Mouse (Mus musculus) CH12.LX (cell line): ENCODE data around the gene Dusp2. TPM values are rescaled to one million over a fixed set of nuclear protein-coding genes. Genes with fewer than 3 reads are reported as not detected.

ENCODE experiments used
- DNase-seq: peaks from one replicate; pipeline ENCODE4 v3.0.0-alpha.2; 2013; ENCODE audit errors: extremely low read depth
- H3K27ac ChIP-seq: 2 replicates; pipeline ENCODE4 v1.5.1; 2012; ENCODE audit warnings: low read depth, mild to moderate bottlenecking, control low read depth, moderate library complexity; ENCODE audit not compliant: insufficient read depth
- H3K27me3 ChIP-seq: replicated peaks from 2 replicates; pipeline ENCODE3; 2012; ENCODE audit warnings: inconsistent platforms
- H3K36me3 ChIP-seq, 2 experiments: replicated peaks in 1 of 2; 2 replicates each; pipeline versions ENCODE3 to v1.6.1; 2012; ENCODE audit warnings: inconsistent platforms in 1 of 2, low read length in 1 of 2, mild to moderate bottlenecking in 1 of 2, mixed read lengths in 1 of 2, moderate library complexity in 1 of 2; ENCODE audit not compliant: control insufficient read depth in 1 of 2, insufficient read depth in 1 of 2
- H3K4me1 ChIP-seq, 2 experiments: 2 replicates each; pipeline ENCODE4 v1.6.1; 2012; ENCODE audit warnings: inconsistent platforms in 1 of 2, moderate library complexity in 1 of 2; ENCODE audit not compliant: insufficient read depth in 2 of 2, control insufficient read depth in 1 of 2
- H3K4me2 ChIP-seq: 2 replicates; pipeline ENCODE4 v1.6.1; 2012; ENCODE audit warnings: low read depth, mild to moderate bottlenecking, control low read depth; ENCODE audit not compliant: poor library complexity, insufficient read depth, severe bottlenecking
- H3K4me3 ChIP-seq, 3 experiments: fragments of 150-350 bp in 1 of 3; sonication (generic) in 1 of 3; replicated peaks in 1 of 3; 2 replicates each; pipeline versions ENCODE3 to v1.5.1; 2011 to 2012; ENCODE audit warnings: low read depth in 2 of 3, low read length in 2 of 3, mild to moderate bottlenecking in 2 of 3, moderate library complexity in 2 of 3, control low read depth in 1 of 3, improper control_type of control experiment in 1 of 3, inconsistent platforms in 1 of 3, mixed read lengths in 1 of 3; ENCODE audit not compliant: poor library complexity in 1 of 3
- H3K79me2 ChIP-seq: replicated peaks from 2 replicates; pipeline ENCODE4 v1.6.1; 2012; ENCODE audit warnings: mild to moderate bottlenecking, moderate library complexity; ENCODE audit not compliant: control insufficient read depth, poor library complexity, insufficient read depth, severe bottlenecking; ENCODE audit errors: extremely low read depth
- H3K9ac ChIP-seq: 2 replicates; pipeline ENCODE4 v1.6.1; 2012; ENCODE audit warnings: low read depth, mild to moderate bottlenecking, control low read depth, moderate library complexity; ENCODE audit not compliant: insufficient read depth
- H3K9me3 ChIP-seq: replicated peaks from 2 replicates; pipeline ENCODE3; 2012; ENCODE audit warnings: low read length, inconsistent platforms, mixed read lengths
- BHLHE40 ChIP-seq: IDR thresholded peaks from 2 replicates; pipeline ENCODE4 v1.6.1; 2011; ENCODE audit warnings: mild to moderate bottlenecking, low read depth, low read length, improper control_type of control experiment
- CHD1 ChIP-seq: IDR thresholded peaks from 2 replicates; pipeline ENCODE4 v1.6.1; 2012; ENCODE audit warnings: low read depth, low read length, improper control_type of control experiment, inconsistent platforms
- CHD2 ChIP-seq: IDR thresholded peaks from 2 replicates; pipeline ENCODE4 v1.6.1; 2011; ENCODE audit warnings: low read length, improper control_type of control experiment
- ELF1 ChIP-seq: IDR thresholded peaks from 2 replicates; pipeline ENCODE4 v1.6.1; 2014; ENCODE audit warnings: low read depth, mild to moderate bottlenecking, inconsistent platforms, low read length, improper control_type of control experiment
- EP300 ChIP-seq: IDR thresholded peaks from 2 replicates; pipeline ENCODE4 v1.6.1; 2011; ENCODE audit warnings: low read length, improper control_type of control experiment
- ETS1 ChIP-seq: conservative IDR thresholded peaks from 2 replicates; pipeline ENCODE4 v1.6.1; 2012; ENCODE audit warnings: low read depth, mild to moderate bottlenecking, inconsistent platforms, low read length, improper control_type of control experiment, moderate library complexity
- IRF4 ChIP-seq: IDR thresholded peaks from 2 replicates; pipeline ENCODE4 v1.6.1; 2014; ENCODE audit warnings: low read depth, mild to moderate bottlenecking, inconsistent platforms, low read length, improper control_type of control experiment
- JUN ChIP-seq: IDR thresholded peaks from 2 replicates; pipeline ENCODE4 v1.6.1; 2011; ENCODE audit warnings: low read depth, mild to moderate bottlenecking, low read length, improper control_type of control experiment, moderate library complexity; ENCODE audit not compliant: insufficient read depth
- JUND ChIP-seq: conservative IDR thresholded peaks from 2 replicates; pipeline ENCODE4 v1.6.1; 2011; ENCODE audit warnings: low read depth, low read length, improper control_type of control experiment
- MAFK ChIP-seq: IDR thresholded peaks from 2 replicates; pipeline ENCODE4 v1.6.1; 2011; ENCODE audit warnings: low read length, improper control_type of control experiment; ENCODE audit not compliant: insufficient replicate concordance
- MAX ChIP-seq: IDR thresholded peaks from 2 replicates; pipeline ENCODE4 v1.6.1; 2011; ENCODE audit warnings: low read length, improper control_type of control experiment
- MAZ ChIP-seq: IDR thresholded peaks from 2 replicates; pipeline ENCODE4 v1.6.1; 2012; ENCODE audit warnings: low read depth, mild to moderate bottlenecking, inconsistent platforms, low read length, improper control_type of control experiment, moderate library complexity
- MEF2A ChIP-seq: IDR thresholded peaks from 2 replicates; pipeline ENCODE4 v1.6.1; 2014; ENCODE audit warnings: low read depth, mild to moderate bottlenecking, inconsistent platforms, low read length, improper control_type of control experiment, borderline replicate concordance
- MXI1 ChIP-seq: IDR thresholded peaks from 2 replicates; pipeline ENCODE4 v1.6.1; 2011; ENCODE audit warnings: mild to moderate bottlenecking, low read depth, low read length, improper control_type of control experiment
- MYC ChIP-seq: IDR thresholded peaks from 2 replicates; pipeline ENCODE4 v1.6.1; 2011; ENCODE audit warnings: low read depth, mild to moderate bottlenecking, improper control_type of control experiment, low read length
- NRF1 ChIP-seq: IDR thresholded peaks from 2 replicates; pipeline ENCODE4 v1.6.1; 2014; ENCODE audit warnings: low read depth, mild to moderate bottlenecking, inconsistent platforms, low read length, improper control_type of control experiment, moderate library complexity
- POLR2A ChIP-seq: IDR thresholded peaks from 2 replicates; pipeline ENCODE4 v1.6.1; 2011; ENCODE audit warnings: low read depth, mild to moderate bottlenecking, improper control_type of control experiment, low read length
- RAD21 ChIP-seq: IDR thresholded peaks from 2 replicates; pipeline ENCODE4 v1.6.1; 2011; ENCODE audit warnings: low read depth, mild to moderate bottlenecking, low read length, improper control_type of control experiment, moderate library complexity
- RCOR1 ChIP-seq: conservative IDR thresholded peaks from 2 replicates; pipeline ENCODE4 v1.6.1; 2012; ENCODE audit warnings: low read depth, mild to moderate bottlenecking, inconsistent platforms, low read length, improper control_type of control experiment
- TBP ChIP-seq: conservative IDR thresholded peaks from 2 replicates; pipeline ENCODE4 v1.6.1; 2011; ENCODE audit warnings: low read depth, low read length, improper control_type of control experiment
- TCF12 ChIP-seq: IDR thresholded peaks from 2 replicates; pipeline ENCODE4 v1.6.1; 2014; ENCODE audit warnings: low read depth, mild to moderate bottlenecking, inconsistent platforms, low read length, improper control_type of control experiment
- USF1 ChIP-seq: IDR thresholded peaks from 2 replicates; pipeline ENCODE4 v1.6.1; 2014; ENCODE audit warnings: low read depth, mild to moderate bottlenecking, inconsistent platforms, low read length, improper control_type of control experiment
- USF2 ChIP-seq: conservative IDR thresholded peaks from 2 replicates; pipeline ENCODE4 v1.6.1; 2011; ENCODE audit warnings: low read depth, low read length, improper control_type of control experiment
- ZC3H11A ChIP-seq: IDR thresholded peaks from 2 replicates; pipeline ENCODE4 v1.6.1; 2012; ENCODE audit warnings: low read depth, mild to moderate bottlenecking, inconsistent platforms, low read length, improper control_type of control experiment
- ZMIZ1 ChIP-seq: IDR thresholded peaks from 2 replicates; pipeline ENCODE4 v1.6.1; 2012; ENCODE audit warnings: low read depth, mild to moderate bottlenecking, inconsistent platforms, low read length, improper control_type of control experiment
- dilution Hi-C: fragments of 300-500 bp; cut with MboI; formaldehyde crosslinking; loops from 2 replicates; pipeline ENCODE4 v1.14.3; 2020; ENCODE audit warnings: low sequenced_read_pairs; ENCODE audit not compliant: extremely low pct_unique_long_range_greater_than_20kb, extremely low pct_ligation_motif_present
- in situ Hi-C: fragments of 300-500 bp; cut with MboI; formaldehyde crosslinking; loops from 3 replicates; pipeline ENCODE4 v1.14.3; 2019; ENCODE audit warnings: low sequenced_read_pairs, low pct_ligation_motif_present, low pct_unique_long_range_greater_than_20kb, mixed read lengths
- polyA plus RNA-seq: library from polyadenylated mRNA; unstranded; fragments of >175 nt; gene quantifications from 2 replicates; pipeline ENCODE4 v1.2.1, GENCODE M21; 2012; ENCODE audit warnings: low read depth; ENCODE audit not compliant: insufficient read length
- total RNA-seq, 2 experiments: library from RNA; depleted of rRNA; stranded (reverse); fragments of 300-350 nt in 1 of 2; fragments of >200 nt in 1 of 2; gene quantifications; 2 replicates each; pipeline ENCODE4 v1.2.3; 2012 to 2014

The Dusp2 gene
- total and polyA plus RNA-seq, 3 experiments: 57.8 to 107 (median 81.5) TPM

- dilution Hi-C loops: no loop called here
- peak overlapping the region; percentile 52 for H3K27ac ChIP-seq
- no peak overlapping the region for H3K4me3 ChIP-seq
These were observed 21.3 kb upstream of the Dusp2 start for GRCm38 (mm10) chr2:127314467-127315154.

DNA sequence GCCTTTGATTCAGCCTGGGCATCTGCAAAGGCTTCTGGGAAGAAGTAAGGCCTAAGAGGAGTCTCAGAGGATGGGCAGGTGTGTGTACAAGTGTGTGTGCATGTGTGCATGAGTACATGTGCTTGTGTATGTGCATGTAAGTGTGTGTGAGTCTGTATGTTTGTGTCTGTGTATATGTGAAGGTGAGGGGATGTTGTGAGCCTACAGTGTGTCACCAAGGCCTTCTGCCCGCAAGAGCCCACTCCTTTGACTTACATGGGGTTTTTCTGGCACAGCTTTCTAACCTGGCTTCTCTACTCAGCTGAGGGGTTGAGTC is 20.8 kb upstream of the Dusp2 start:
- Histone ChIP-seq H3K9me3 (peaks cover 6% of the 10 kb centered on the region), H3K9ac (no peak overlapping the region), H3K27ac (peak overlapping the region; percentile 18; the same call in 1 of the 2 replicates), H3K27me3 (no peaks in the 10 kb centered on the region), H3K4me1 (peaks cover 23 to 65% of the 10 kb centered on the region in 2 experiments), H3K4me2 (no peak overlapping the region), H3K79me2 (no peaks in the 10 kb centered on the region), H3K4me3 (no peak overlapping the region), H3K36me3 (no peaks in the 10 kb centered on the region)
- in situ Hi-C loops: no loop called here
- no peak for DNase-seq
- TF ChIP-seq ZC3H11A: no peak
- TF ChIP-seq ELF1: no peak
- TF ChIP-seq EP300: no peak
- no peak for TF ChIP-seq USF2
- TF ChIP-seq MEF2A: no peak
- TF ChIP-seq JUN: no peak
- TF ChIP-seq MXI1: no peak
- dilution Hi-C loops: no loop called here

More at GRCm38 (mm10) chr2:127314467-127315154, 21.3 kb upstream of the Dusp2 start:
- Histone ChIP-seq H3K9me3 (peaks cover 6% of the 10 kb centered on the region), H3K4me1 (peaks cover 27 to 64% of the 10 kb centered on the region in 2 experiments), H3K79me2 (no peaks in the 10 kb centered on the region), H3K9ac (peak overlapping the region; percentile 47), H3K27me3 (no peaks in the 10 kb centered on the region), H3K36me3 (no peaks in the 10 kb centered on the region)
- in situ Hi-C loops: no loop called here
- DNase-seq: peak; percentile 81
- no peak for TF ChIP-seq RAD21
- 0 out of 2 replicates have a peak, but pooled peaks have one; percentile 31 for TF ChIP-seq TBP
- peak; percentile 76 for TF ChIP-seq TCF12
- no peak for TF ChIP-seq CHD1
- no peak for TF ChIP-seq USF1
- peak; percentile 77 for TF ChIP-seq MAFK
- peak; percentile 90 for TF ChIP-seq BHLHE40
- TF ChIP-seq CHD2: peak; percentile 58; the same call in 1 of the 2 replicates
- TF ChIP-seq RCOR1: no peak; the same call in 1 of the 2 replicates
- peak; percentile 91 for TF ChIP-seq IRF4
- peak; percentile 58; the same call in 1 of the 2 replicates for TF ChIP-seq MYC
- peak; percentile 87 for TF ChIP-seq ETS1
- TF ChIP-seq JUND: no peak
- TF ChIP-seq ZMIZ1: no peak
- no peak for TF ChIP-seq ZC3H11A
- TF ChIP-seq MAX: peak; percentile 68; the same call in 1 of the 2 replicates
- TF ChIP-seq USF2: no peak
- no peak for TF ChIP-seq NRF1
- TF ChIP-seq MEF2A: peak; percentile 79
- TF ChIP-seq EP300: peak; percentile 85
- TF ChIP-seq MAZ: peak; percentile 96
- 0 out of 2 replicates have a peak, but pooled peaks have one; percentile 19 for TF ChIP-seq POLR2A
- TF ChIP-seq MXI1: peak; percentile 74; the same call in 1 of the 2 replicates
- TF ChIP-seq, all 38 proteins: peak for 14
- no peak overlapping the region for H3K4me2 ChIP-seq
